Mouse (Mus musculus): ENCODE measurements at regions not wholly inside any gene's neighbourhood (a gene's known extent, or its start where the extent isn't known, plus 50 kb on each side); places are given as distances from the start of the nearest gene placed in this dataset.

DNA sequence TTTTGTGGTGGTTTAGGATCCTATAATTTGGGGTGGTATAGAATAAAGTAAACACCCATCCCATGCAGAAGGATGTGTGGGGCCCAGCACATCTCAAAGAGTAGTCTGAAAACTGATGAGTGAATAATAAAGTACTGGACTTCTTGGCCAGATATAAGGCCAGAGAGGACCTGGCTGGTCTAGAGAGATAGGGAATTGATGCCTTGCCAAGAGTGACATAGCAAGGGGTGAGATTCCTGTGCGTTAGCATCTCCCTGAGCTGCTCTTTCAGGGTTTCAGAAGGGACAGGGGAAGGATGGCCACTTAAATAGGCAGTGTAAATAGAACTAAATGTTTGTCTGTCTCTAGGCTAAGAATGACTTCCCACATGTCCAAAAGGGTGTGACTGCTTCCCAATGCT is 137.0 kb upstream of the Tbc1d2b start:
- Histone ChIP-seq H3K36me3 (ENCODE audit: control insufficient read depth in 1 of 2, insufficient read depth in 2 of 2, low read length in 2 of 2) (no peaks in the 10 kb centered on the region), H3K9me3 (replicated peaks; ENCODE audit: insufficient read depth, low read length) (no peaks in the 10 kb centered on the region), H3K4me3 (ENCODE audit: control insufficient read depth in 1 of 2, insufficient read depth in 1 of 2, low read depth in 2 of 2, low read length in 2 of 2) (no peak overlapping the region), H3K27me3 (ENCODE audit: control insufficient read depth in 1 of 2, insufficient read depth in 2 of 2, low read length in 2 of 2) (peaks cover 0 to 4% of the 10 kb centered on the region in 2 experiments; a peak in 1 of 4 replicates), H3K4me1 (ENCODE audit: control insufficient read depth in 1 of 2, insufficient read depth in 2 of 2, low read length in 2 of 2) (no peaks in the 10 kb centered on the region), H3K9ac (ENCODE audit: control insufficient read depth, low read depth, low read length, poor library complexity, severe bottlenecking) (no peak overlapping the region), H3K27ac (ENCODE audit: control insufficient read depth, low read depth, low read length) (no peak overlapping the region), H3K79me2 (ENCODE audit: control insufficient read depth, insufficient read depth, low read length, poor library complexity) (no peaks in the 10 kb centered on the region)
- no peak for TF ChIP-seq TCF12 (IDR thresholded peaks at IDR 0.05; ENCODE audit: low read depth, low read length)
- DNase-seq (ENCODE audit: low read depth, low spot score) = no peak

DNA sequence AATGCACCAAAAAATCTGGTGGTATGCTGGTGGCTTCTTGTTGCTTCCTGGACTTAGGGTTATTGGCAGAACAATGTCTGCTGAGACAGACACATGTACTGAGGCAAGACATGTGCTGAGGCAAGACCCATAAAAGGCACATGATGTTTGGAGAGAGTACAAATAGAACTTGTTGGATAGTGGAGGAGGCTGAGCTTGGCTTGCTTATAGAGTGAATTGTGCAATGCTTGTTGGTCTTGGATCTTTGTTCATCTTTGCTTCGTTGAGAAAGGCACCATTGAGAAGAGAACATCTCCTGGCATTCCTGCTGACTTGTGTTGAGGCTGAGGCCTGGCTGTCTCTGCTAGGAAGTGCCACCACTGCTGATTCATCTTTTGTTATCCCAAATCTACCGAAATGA is 117.8 kb upstream of the Tbc1d2b start:
- Histone ChIP-seq H3K36me3 (ENCODE audit: control insufficient read depth in 1 of 2, insufficient read depth in 2 of 2, low read length in 2 of 2) (no peaks in the 10 kb centered on the region), H3K9ac (ENCODE audit: control insufficient read depth, low read depth, low read length, poor library complexity, severe bottlenecking) (no peak overlapping the region), H3K27me3 (ENCODE audit: control insufficient read depth in 1 of 2, insufficient read depth in 2 of 2, low read length in 2 of 2) (no peaks in the 10 kb centered on the region), H3K9me3 (replicated peaks; ENCODE audit: insufficient read depth, low read length) (no peaks in the 10 kb centered on the region), H3K4me3 (ENCODE audit: control insufficient read depth in 1 of 2, insufficient read depth in 1 of 2, low read depth in 2 of 2, low read length in 2 of 2) (no peak overlapping the region), H3K4me1 (ENCODE audit: control insufficient read depth in 1 of 2, insufficient read depth in 2 of 2, low read length in 2 of 2) (no peaks in the 10 kb centered on the region), H3K79me2 (ENCODE audit: control insufficient read depth, insufficient read depth, low read length, poor library complexity) (no peaks in the 10 kb centered on the region), H3K27ac (ENCODE audit: control insufficient read depth, low read depth, low read length) (no peak overlapping the region)
- TF ChIP-seq CTCF (IDR thresholded peaks at IDR 0.05 in 2 of 3, conservative IDR thresholded peaks at IDR 0.05 in 1 of 3; ENCODE audit: control insufficient read depth in 1 of 3, insufficient read depth in 1 of 3, low read depth in 2 of 3, low read length in 3 of 3, poor library complexity in 1 of 3, severe bottlenecking in 1 of 3) = no peak
- TF ChIP-seq NELFE (IDR thresholded peaks at IDR 0.05; ENCODE audit: low read depth, low read length) = no peak
- TF ChIP-seq EP300 (IDR thresholded peaks at IDR 0.05; ENCODE audit: low read depth in 1 of 2, low read length in 2 of 2) = no peak
- no peak for TF ChIP-seq UBTF (IDR thresholded peaks at IDR 0.05; ENCODE audit: borderline replicate concordance, insufficient read depth, low read depth, low read length)
- TF ChIP-seq MYB (IDR thresholded peaks at IDR 0.05; ENCODE audit: low read depth, low read length) = no peak
- TF ChIP-seq MXI1 (IDR thresholded peaks at IDR 0.05; ENCODE audit: low read depth, low read length) = no peak
- TF ChIP-seq TAL1 (IDR thresholded peaks at IDR 0.05; ENCODE audit: low read length) = no peak
- no peak for TF ChIP-seq ZMIZ1 (IDR thresholded peaks at IDR 0.05; ENCODE audit: low read depth, low read length)
- TF ChIP-seq TCF12 (IDR thresholded peaks at IDR 0.05; ENCODE audit: low read depth, low read length) = no peak
- no peak for TF ChIP-seq CHD1 (IDR thresholded peaks at IDR 0.05; ENCODE audit: low read depth, low read length)
- TF ChIP-seq RAD21 (IDR thresholded peaks at IDR 0.05; ENCODE audit: low read depth, low read length) = no peak
- no peak for DNase-seq (ENCODE audit: low read depth, low spot score)

DNA sequence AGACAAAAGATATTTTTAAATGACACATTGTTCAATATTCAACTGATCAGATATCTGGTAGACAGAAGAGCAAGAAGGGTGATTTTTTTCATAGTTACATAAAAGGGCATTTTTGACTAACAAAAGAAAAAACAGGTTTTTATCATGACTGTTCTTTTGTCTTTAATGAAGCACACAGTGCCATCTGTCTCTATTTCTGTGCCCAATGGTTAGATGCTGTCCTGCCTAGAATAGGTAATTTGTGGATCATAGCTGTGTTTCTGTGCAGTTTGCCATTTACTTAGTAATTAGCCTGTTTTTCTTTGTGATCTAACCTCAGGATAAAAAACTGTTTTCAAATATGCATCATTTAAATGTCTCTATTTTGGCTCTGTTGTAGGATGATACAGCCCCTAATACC is 114.4 kb upstream of the Tbc1d2b start:
- Histone ChIP-seq H3K4me3 (ENCODE audit: control insufficient read depth in 1 of 2, insufficient read depth in 1 of 2, low read depth in 2 of 2, low read length in 2 of 2) (no peak overlapping the region), H3K9me3 (replicated peaks; ENCODE audit: insufficient read depth, low read length) (no peaks in the 10 kb centered on the region), H3K27me3 (ENCODE audit: control insufficient read depth in 1 of 2, insufficient read depth in 2 of 2, low read length in 2 of 2) (no peaks in the 10 kb centered on the region), H3K27ac (ENCODE audit: control insufficient read depth, low read depth, low read length) (no peak overlapping the region), H3K9ac (ENCODE audit: control insufficient read depth, low read depth, low read length, poor library complexity, severe bottlenecking) (no peak overlapping the region), H3K79me2 (ENCODE audit: control insufficient read depth, insufficient read depth, low read length, poor library complexity) (no peaks in the 10 kb centered on the region), H3K36me3 (ENCODE audit: control insufficient read depth in 1 of 2, insufficient read depth in 2 of 2, low read length in 2 of 2) (no peaks in the 10 kb centered on the region), H3K4me1 (ENCODE audit: control insufficient read depth in 1 of 2, insufficient read depth in 2 of 2, low read length in 2 of 2) (no peaks in the 10 kb centered on the region)
- DNase-seq (ENCODE audit: low read depth, low spot score) = no peak
- TF ChIP-seq NRF1 (IDR thresholded peaks at IDR 0.05; ENCODE audit: insufficient read depth, low read depth, low read length, poor library complexity, severe bottlenecking) (no peak), CHD1 (IDR thresholded peaks at IDR 0.05; ENCODE audit: low read depth, low read length) (no peak), ZKSCAN1 (IDR thresholded peaks at IDR 0.05; ENCODE audit: low read depth, low read length) (no peak), EP300 (IDR thresholded peaks at IDR 0.05; ENCODE audit: low read depth in 1 of 2, low read length in 2 of 2) (no peak), TAL1 (IDR thresholded peaks at IDR 0.05; ENCODE audit: low read length) (no peak), MXI1 (IDR thresholded peaks at IDR 0.05; ENCODE audit: low read depth, low read length) (no peak), ZMIZ1 (IDR thresholded peaks at IDR 0.05; ENCODE audit: low read depth, low read length) (no peak), ZC3H11A (IDR thresholded peaks at IDR 0.05; ENCODE audit: low read depth, low read length) (no peak), TBP (IDR thresholded peaks at IDR 0.05; ENCODE audit: low read depth, low read length) (no peak), POLR2A (IDR thresholded peaks at IDR 0.05; ENCODE audit: control insufficient read depth in 1 of 2, insufficient read depth in 1 of 2, low read depth in 1 of 2, low read length in 2 of 2, poor library complexity in 1 of 2) (no peak), MAX (IDR thresholded peaks at IDR 0.05; ENCODE audit: low read length) (no peak), USF1 (IDR thresholded peaks at IDR 0.05; ENCODE audit: low read depth, low read length) (no peak), E2F4 (IDR thresholded peaks at IDR 0.05; ENCODE audit: borderline replicate concordance, low read depth, low read length) (no peak), TCF12 (IDR thresholded peaks at IDR 0.05; ENCODE audit: low read depth, low read length) (no peak), KAT2A (conservative IDR thresholded peaks at IDR 0.05; ENCODE audit: low read depth, low read length) (no peak)
